Mouse (Mus musculus) hindbrain, embryonic 10.5 days (tissue): ENCODE results near the gene Chfr. TPM values are rescaled to one million over a fixed set of nuclear protein-coding genes. Genes with fewer than 3 reads are reported as not detected.

ENCODE experiments used
- DNase-seq: peaks from one replicate; pipeline ENCODE4 v3.0.0-alpha.2; 2017; ENCODE audit warnings: low spot score
- H3K27ac ChIP-seq: fragments of 300-500 bp; sonication (generic); 2 replicates; pipeline ENCODE4 v1.5.1; 2016; ENCODE audit warnings: mild to moderate bottlenecking, moderate library complexity
- H3K27me3 ChIP-seq: fragments of 300-500 bp; sonication (generic); 2 replicates; pipeline ENCODE4 v1.6.1; 2016; ENCODE audit warnings: mild to moderate bottlenecking; ENCODE audit not compliant: poor library complexity, insufficient read depth, severe bottlenecking
- H3K36me3 ChIP-seq: fragments of 300-500 bp; sonication (generic); 2 replicates; pipeline ENCODE4 v1.6.1; 2016; ENCODE audit warnings: mild to moderate bottlenecking, moderate library complexity
- H3K4me1 ChIP-seq: fragments of 300-500 bp; sonication (generic); replicated peaks from 2 replicates; pipeline ENCODE4 v1.6.1; 2016; ENCODE audit warnings: mild to moderate bottlenecking
- H3K4me3 ChIP-seq: fragments of 300-500 bp; sonication (generic); 2 replicates; pipeline ENCODE4 v1.5.1; 2016; ENCODE audit warnings: mild to moderate bottlenecking, moderate library complexity
- H3K9me3 ChIP-seq: fragments of 300-500 bp; sonication (generic); 2 replicates; pipeline ENCODE4 v1.6.1; 2016; ENCODE audit warnings: mild to moderate bottlenecking, moderate library complexity
- WGBS: fragments of 180-500 bp; shearing (Covaris S2); methylation state at CpG from one replicate; pipeline ENCODE4 v1.1.7; 2016; 5-methylcytosine and 5-hydroxymethylcytosine counted together
- polyA plus RNA-seq: library from polyadenylated mRNA; unstranded; fragments of >200 nt; fragmentation: Nextera tagmentation; extraction: Ambion mirVana; gene quantifications from 2 replicates; pipeline ENCODE4 v1.2.1, GENCODE M21; 2016

Gene Chfr
- polyA plus RNA-seq, 1 experiment from 2014 or later, result 63.8 TPM

DNA sequence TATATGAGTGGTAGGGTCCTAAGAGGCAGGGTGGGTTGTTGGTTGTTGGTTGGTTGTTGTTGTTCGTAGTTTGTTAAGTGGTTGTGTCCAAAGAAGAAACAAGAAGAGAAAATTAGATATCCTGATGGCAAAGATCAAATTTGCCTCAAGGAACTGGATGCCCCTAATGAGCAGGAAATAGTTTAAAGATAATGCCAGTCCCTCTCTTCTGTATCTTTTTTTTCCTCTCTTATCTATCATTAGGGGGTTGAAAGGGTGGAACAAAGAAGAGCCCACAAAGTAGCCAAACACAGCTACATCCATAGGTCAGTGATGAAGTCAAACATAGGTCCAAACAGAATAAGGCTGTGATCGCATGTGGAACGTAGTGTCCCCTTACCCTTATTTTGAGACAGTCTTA lies 3.7 kb downstream of the Chfr start:
- H3K9me3 ChIP-seq, result no peaks in the 10 kb centered on the region
- peaks cover 14% of the 10 kb centered on the region for H3K4me1 ChIP-seq
- H3K36me3 ChIP-seq, result peaks cover 50% of the 10 kb centered on the region
- DNase-seq, result no peak
- no peak overlapping the region for H3K4me3 ChIP-seq
- H3K27ac ChIP-seq, result no peak overlapping the region
- WGBS, result 89% methylated on average over 3 of the region's 3 CpGs
- no peaks in the 10 kb centered on the region for H3K27me3 ChIP-seq

- no peak overlapping the region for H3K4me3 ChIP-seq
- no peak for DNase-seq
- peaks cover 61% of the 10 kb centered on the region for H3K36me3 ChIP-seq
- WGBS, result 92% methylated on average over 7 of the region's 7 CpGs
- H3K27ac ChIP-seq, result no peak overlapping the region
- no peaks in the 10 kb centered on the region for H3K9me3 ChIP-seq
- peaks cover 11% of the 10 kb centered on the region for H3K4me1 ChIP-seq
- no peaks in the 10 kb centered on the region for H3K27me3 ChIP-seq
Observed at GRCm38 (mm10) chr5:110140424-110140823, 4.8 kb downstream of the Chfr start.

DNA sequence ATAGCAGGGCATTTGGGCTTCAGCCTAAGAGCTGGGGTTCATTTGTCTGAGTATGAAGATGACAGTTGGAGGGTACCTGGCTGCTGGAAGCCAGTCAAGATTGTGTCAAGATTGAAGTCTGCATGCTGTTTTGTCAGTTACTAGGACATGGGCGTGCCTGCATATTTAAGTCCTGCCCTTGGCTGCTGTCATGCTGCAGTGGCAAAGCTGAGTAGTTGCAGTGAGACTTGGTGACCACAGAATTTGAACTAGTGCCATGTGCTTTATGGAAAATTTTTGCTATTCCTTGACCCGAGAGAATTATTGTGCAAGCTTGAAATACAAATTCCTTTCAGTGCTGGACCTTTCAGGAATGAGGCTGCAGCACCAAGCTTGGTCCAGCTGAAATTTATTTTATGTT lies 6.7 kb downstream of the Chfr start:
- H3K27ac ChIP-seq, result no peak overlapping the region
- WGBS, result 88% methylated on average over 2 of the region's 2 CpGs
- no peaks in the 10 kb centered on the region for H3K27me3 ChIP-seq
- no peaks in the 10 kb centered on the region for H3K9me3 ChIP-seq
- no peaks in the 10 kb centered on the region for H3K4me1 ChIP-seq
- no peak overlapping the region for H3K4me3 ChIP-seq
- DNase-seq, result no peak
- peaks cover 80% of the 10 kb centered on the region for H3K36me3 ChIP-seq

GRCm38 (mm10) chr5:110143007-110143406 lies 7.4 kb downstream of the Chfr start:
- Histone ChIP-seq H3K9me3 (no peaks in the 10 kb centered on the region), H3K27ac (no peak overlapping the region), H3K36me3 (peaks cover 84% of the 10 kb centered on the region), H3K4me1 (no peaks in the 10 kb centered on the region), H3K4me3 (no peak overlapping the region), H3K27me3 (no peaks in the 10 kb centered on the region)
- WGBS, result 89% methylated on average over 5 of the region's 5 CpGs
- DNase-seq, result no peak

DNA sequence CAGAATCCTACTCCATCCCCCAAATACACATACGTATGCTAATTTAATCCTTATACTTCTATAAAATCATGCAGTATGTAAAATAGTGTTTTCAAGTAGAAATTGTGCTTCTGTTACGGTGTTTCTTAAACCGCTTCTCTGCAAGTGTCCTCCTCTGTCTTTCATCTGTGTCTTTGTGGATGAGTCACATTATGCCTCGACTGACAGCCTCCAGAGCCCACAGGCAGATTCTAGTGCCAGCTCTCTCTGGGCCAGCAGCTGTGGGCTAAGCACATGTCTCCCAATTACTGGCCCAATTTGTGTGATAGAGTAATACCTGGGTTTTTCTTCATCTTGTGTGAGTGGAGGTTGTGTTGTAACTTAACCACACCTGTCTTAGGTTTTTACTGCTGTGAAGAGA lies 33.7 kb downstream of the Chfr start:
- Histone ChIP-seq H3K9me3 (no peaks in the 10 kb centered on the region), H3K27me3 (no peaks in the 10 kb centered on the region), H3K27ac (no peak overlapping the region), H3K4me1 (no peaks in the 10 kb centered on the region), H3K36me3 (peaks cover 82% of the 10 kb centered on the region), H3K4me3 (no peak overlapping the region)
- WGBS, result 93% methylated on average over 4 of the region's 4 CpGs
- no peak for DNase-seq

- H3K27ac ChIP-seq, result peak within 1 kb of the TSS; percentile 92
- H3K4me3 ChIP-seq, result peak within 1 kb of the TSS; percentile 96
- no peaks in the 10 kb centered on the region for H3K9me3 ChIP-seq
- peak; percentile 89 for DNase-seq
- H3K27me3 ChIP-seq, result no peaks in the 10 kb centered on the region
- peaks cover 15% of the 10 kb centered on the region for H3K36me3 ChIP-seq
- H3K4me1 ChIP-seq, result peaks cover 10% of the 10 kb centered on the region
- under 1% methylated on average over 41 of the region's 41 CpGs for WGBS
Observed at GRCm38 (mm10) chr5:110176362-110177020, 40.8 kb downstream of the Chfr start, which contains the start of gene Golga3. Golga3 (plus strand) TSS chr5:110176701.

- H3K9me3 ChIP-seq, result no peaks in the 10 kb centered on the region
- H3K27ac ChIP-seq, result peak overlapping the region; percentile 92
- H3K4me1 ChIP-seq, result peaks cover 10% of the 10 kb centered on the region
- H3K4me3 ChIP-seq, result peak overlapping the region; percentile 96
- 5% methylated on average over 19 of the region's 19 CpGs for WGBS
- H3K27me3 ChIP-seq, result no peaks in the 10 kb centered on the region
- H3K36me3 ChIP-seq, result peaks cover 15% of the 10 kb centered on the region
- DNase-seq, result no peak
Observed at GRCm38 (mm10) chr5:110177021-110177420, 41.4 kb downstream of the Chfr start.

- Histone ChIP-seq H3K4me1 (peaks cover 10% of the 10 kb centered on the region), H3K9me3 (no peaks in the 10 kb centered on the region), H3K27me3 (no peaks in the 10 kb centered on the region), H3K4me3 (no peak overlapping the region), H3K36me3 (peaks cover 21% of the 10 kb centered on the region), H3K27ac (no peak overlapping the region)
- DNase-seq, result no peak
- WGBS, result 94% methylated on average over 2 of the region's 2 CpGs
Observed at GRCm38 (mm10) chr5:110178628-110179027, 43.0 kb downstream of the Chfr start.

DNA sequence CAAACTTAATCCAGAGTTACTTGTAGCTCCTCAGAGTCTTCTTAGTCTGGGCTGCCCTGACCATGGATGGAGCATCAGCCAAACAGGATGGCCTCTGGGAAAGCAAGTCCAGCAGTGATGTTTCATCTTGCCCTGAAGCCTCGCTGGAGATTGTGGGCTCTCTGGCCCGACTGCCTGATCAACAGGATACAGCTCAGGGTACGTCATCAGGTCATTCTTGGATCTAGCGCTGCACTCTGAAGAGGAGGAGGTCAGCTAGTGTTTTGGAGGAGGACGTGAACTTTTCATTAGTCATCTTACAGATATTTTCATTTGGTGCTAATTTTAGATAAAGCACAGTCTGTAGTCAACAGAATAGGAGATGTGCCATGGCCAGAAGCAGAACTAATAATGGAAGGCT lies 46.1 kb downstream of the Chfr start:
- H3K4me3 ChIP-seq, result no peak overlapping the region
- H3K27ac ChIP-seq, result no peak overlapping the region
- DNase-seq, result no peak
- peaks cover 10% of the 10 kb centered on the region for H3K4me1 ChIP-seq
- no peaks in the 10 kb centered on the region for H3K27me3 ChIP-seq
- no peaks in the 10 kb centered on the region for H3K9me3 ChIP-seq
- peaks cover 48% of the 10 kb centered on the region for H3K36me3 ChIP-seq
- WGBS, result 91% methylated on average over 5 of the region's 5 CpGs

DNA sequence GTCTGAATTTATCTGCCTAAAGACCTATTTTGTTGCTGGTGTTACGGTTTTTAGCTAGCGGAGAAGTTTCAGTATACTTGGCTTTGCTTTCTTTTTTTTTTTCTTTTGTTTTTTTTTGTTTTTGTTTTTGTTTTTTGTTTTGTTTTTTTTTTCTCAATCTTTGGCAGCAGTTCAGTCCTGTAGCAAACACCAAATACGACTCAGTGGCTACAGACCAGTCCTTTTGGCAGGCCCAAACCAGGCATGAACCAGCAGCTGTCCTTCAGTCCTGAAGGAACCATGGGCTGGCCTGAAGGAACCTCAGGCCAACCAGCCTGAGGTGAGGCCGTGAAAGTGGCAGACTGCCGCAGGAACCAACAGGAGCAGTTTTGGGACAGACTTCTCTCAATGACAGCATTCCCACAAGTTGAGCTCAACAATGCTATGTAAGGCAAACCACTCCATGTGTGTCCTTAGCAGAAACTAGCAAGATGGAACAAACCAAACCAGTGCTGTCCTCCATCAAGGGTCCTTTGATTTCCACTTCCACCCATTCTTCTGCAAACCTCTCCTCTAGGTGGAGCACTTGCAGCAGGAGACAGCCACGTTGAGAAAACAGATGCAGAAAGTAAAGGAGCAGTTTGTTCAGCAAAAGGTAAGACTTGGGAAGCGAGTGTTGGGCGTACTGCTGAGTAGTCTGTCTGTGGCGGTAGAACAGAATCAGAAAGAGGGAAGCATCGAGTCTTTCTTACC lies 67.7 kb downstream of the Chfr start:
- H3K36me3 ChIP-seq, result peaks cover 86% of the 10 kb centered on the region
- H3K4me1 ChIP-seq, result no peaks in the 10 kb centered on the region
- H3K9me3 ChIP-seq, result no peaks in the 10 kb centered on the region
- no peaks in the 10 kb centered on the region for H3K27me3 ChIP-seq
- WGBS, result 89% methylated on average over 10 of the region's 10 CpGs
- H3K4me3 ChIP-seq, result no peak overlapping the region
- DNase-seq, result no peak
- H3K27ac ChIP-seq, result no peak overlapping the region

DNA sequence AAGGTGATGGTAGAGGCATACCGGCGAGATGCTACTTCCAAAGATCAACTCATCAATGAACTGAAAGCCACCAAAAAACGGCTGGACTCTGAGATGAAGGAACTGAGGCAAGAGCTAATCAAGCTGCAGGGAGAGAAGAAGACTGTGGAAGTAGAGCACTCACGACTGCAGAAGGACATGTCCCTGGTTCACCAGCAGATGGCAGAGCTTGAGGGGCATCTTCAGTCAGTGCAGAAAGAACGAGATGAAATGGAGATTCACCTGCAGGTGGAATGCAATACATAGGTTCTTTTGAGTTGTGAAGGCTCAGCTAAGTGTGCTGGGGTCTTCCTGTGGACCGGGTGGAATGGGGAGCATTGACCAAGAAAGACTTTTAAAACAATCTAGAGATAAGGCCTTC lies 69.1 kb downstream of the Chfr start:
- H3K4me3 ChIP-seq, result no peak overlapping the region
- H3K9me3 ChIP-seq, result no peaks in the 10 kb centered on the region
- H3K4me1 ChIP-seq, result no peaks in the 10 kb centered on the region
- 83% methylated on average over 6 of the region's 6 CpGs for WGBS
- H3K27me3 ChIP-seq, result no peaks in the 10 kb centered on the region
- H3K27ac ChIP-seq, result no peak overlapping the region
- DNase-seq, result no peak
- peaks cover 98% of the 10 kb centered on the region for H3K36me3 ChIP-seq

- DNase-seq, result no peak
- Histone ChIP-seq H3K9me3 (no peaks in the 10 kb centered on the region), H3K27ac (no peak overlapping the region), H3K27me3 (no peaks in the 10 kb centered on the region), H3K4me3 (no peak overlapping the region), H3K36me3 (peaks cover 100% of the 10 kb centered on the region), H3K4me1 (no peaks in the 10 kb centered on the region)
- WGBS, result 86% methylated on average over 2 of the region's 2 CpGs
Observed at GRCm38 (mm10) chr5:110211312-110211711, 75.7 kb downstream of the Chfr start.

DNA sequence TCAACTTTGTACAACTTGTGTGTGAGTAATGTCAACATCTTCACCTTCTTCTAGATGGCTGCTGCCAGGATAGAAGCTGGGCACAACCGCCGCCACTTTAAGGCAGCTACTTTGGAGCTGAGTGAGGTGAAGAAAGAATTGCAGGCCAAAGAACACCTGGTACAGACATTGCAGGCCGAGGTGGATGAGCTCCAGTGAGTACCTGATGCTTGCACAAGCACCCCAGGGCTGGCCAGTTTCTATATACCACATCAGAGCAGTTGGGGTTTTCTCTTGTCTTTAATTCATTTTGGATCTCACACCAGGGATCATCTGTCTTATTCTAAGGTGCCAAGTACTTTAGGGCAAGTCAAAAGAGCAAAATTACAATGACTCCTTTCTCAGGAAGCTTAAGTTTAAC lies 81.1 kb downstream of the Chfr start:
- no peak for DNase-seq
- peaks cover 100% of the 10 kb centered on the region for H3K36me3 ChIP-seq
- WGBS, result 92% methylated on average over 3 of the region's 3 CpGs

More for the DNA sequence above, 81.1 kb downstream of the Chfr start:
- Histone ChIP-seq H3K27ac (no peak overlapping the region), H3K27me3 (no peaks in the 10 kb centered on the region), H3K4me1 (no peaks in the 10 kb centered on the region), H3K4me3 (no peak overlapping the region), H3K9me3 (no peaks in the 10 kb centered on the region)
